Mouse (Mus musculus): ENCODE measurements around the gene Vtcn1. TPM values are rescaled to one million over a fixed set of nuclear protein-coding genes. Genes with fewer than 3 reads are reported as not detected.

Gene Vtcn1
- polyA plus RNA-seq (2015; fragmentation: Nextera tagmentation; extraction: Ambion mirVana): 0.08 and 0.18 TPM in 2 replicates

- H3K4me1 ChIP-seq (replicated peaks; ENCODE audit: control insufficient read depth, insufficient read depth, low read length): no peaks in the 10 kb centered on the region
- no peak within 1 kb of the TSS for H3K4me2 ChIP-seq (replicated peaks; ENCODE audit: low read depth)
- H3K9ac ChIP-seq (ENCODE audit: low read depth, low read length): no peak within 1 kb of the TSS
- no peak within 1 kb of the TSS for H3K27ac ChIP-seq (ENCODE audit: low read depth, low read length)
- H3K9me3 ChIP-seq (ENCODE audit: control insufficient read depth): no peaks in the 10 kb centered on the region
- WGBS: 30% methylated on average over 6 of the region's 6 CpGs
- H3K36me3 ChIP-seq (ENCODE audit: control insufficient read depth, insufficient read depth): no peaks in the 10 kb centered on the region
- no peaks in the 10 kb centered on the region for H3K27me3 ChIP-seq (replicated peaks; ENCODE audit: control insufficient read depth, insufficient read depth, low read length)
- no peak within 1 kb of the TSS for H3K4me3 ChIP-seq (ENCODE audit: low read depth, low read length)
- TF ChIP-seq CTCF (IDR thresholded peaks at IDR 0.05; ENCODE audit: low read depth): no peak
- ATAC-seq: no peak
These were observed at the start of gene Vtcn1 for GRCm38 (mm10) chr3:100825225-100825965. Gene Vtcn1, plus strand, starts transcription at chr3:100825459.

- no peaks in the 10 kb centered on the region for H3K4me1 ChIP-seq (replicated peaks; ENCODE audit: control insufficient read depth, insufficient read depth, low read length)
- WGBS: 87% methylated on average over 6 of the region's 6 CpGs
- H3K4me2 ChIP-seq (replicated peaks; ENCODE audit: low read depth): no peak overlapping the region
- H3K9ac ChIP-seq (ENCODE audit: low read depth, low read length): no peak overlapping the region
- no peak for TF ChIP-seq CTCF (IDR thresholded peaks at IDR 0.05; ENCODE audit: low read depth)
- H3K27ac ChIP-seq (ENCODE audit: low read depth, low read length): no peak overlapping the region
- H3K27me3 ChIP-seq (replicated peaks; ENCODE audit: control insufficient read depth, insufficient read depth, low read length): no peaks in the 10 kb centered on the region
- no peak for ATAC-seq
- H3K4me3 ChIP-seq (ENCODE audit: low read depth, low read length): no peak overlapping the region
- H3K36me3 ChIP-seq (ENCODE audit: control insufficient read depth, insufficient read depth): no peaks in the 10 kb centered on the region
- no peaks in the 10 kb centered on the region for H3K9me3 ChIP-seq (ENCODE audit: control insufficient read depth)
These were observed 48.3 kb upstream of the Vtcn1 start for GRCm38 (mm10) chr3:100776967-100777366.

GRCm38 (mm10) chr3:100777568-100777967 lies 47.7 kb upstream of the Vtcn1 start:
- Histone ChIP-seq H3K4me2 (replicated peaks; ENCODE audit: low read depth) (no peak overlapping the region), H3K9ac (ENCODE audit: low read depth, low read length) (no peak overlapping the region), H3K27ac (ENCODE audit: low read depth, low read length) (no peak overlapping the region), H3K36me3 (ENCODE audit: control insufficient read depth, insufficient read depth) (no peaks in the 10 kb centered on the region), H3K9me3 (ENCODE audit: control insufficient read depth) (no peaks in the 10 kb centered on the region), H3K4me3 (ENCODE audit: low read depth, low read length) (no peak overlapping the region), H3K27me3 (replicated peaks; ENCODE audit: control insufficient read depth, insufficient read depth, low read length) (no peaks in the 10 kb centered on the region), H3K4me1 (replicated peaks; ENCODE audit: control insufficient read depth, insufficient read depth, low read length) (no peaks in the 10 kb centered on the region)
- WGBS: 86% methylated on average over 4 of the region's 4 CpGs
- TF ChIP-seq CTCF (IDR thresholded peaks at IDR 0.05; ENCODE audit: low read depth): no peak
- no peak for ATAC-seq

- ATAC-seq: no peak
- no peak overlapping the region for H3K4me2 ChIP-seq (replicated peaks; ENCODE audit: low read depth)
- no peaks in the 10 kb centered on the region for H3K27me3 ChIP-seq (replicated peaks; ENCODE audit: control insufficient read depth, insufficient read depth, low read length)
- TF ChIP-seq CTCF (IDR thresholded peaks at IDR 0.05; ENCODE audit: low read depth): no peak
- H3K4me3 ChIP-seq (ENCODE audit: low read depth, low read length): no peak overlapping the region
- H3K9ac ChIP-seq (ENCODE audit: low read depth, low read length): no peak overlapping the region
- H3K4me1 ChIP-seq (replicated peaks; ENCODE audit: control insufficient read depth, insufficient read depth, low read length): no peaks in the 10 kb centered on the region
- WGBS: 60% methylated on average over 2 of the region's 2 CpGs
- no peaks in the 10 kb centered on the region for H3K9me3 ChIP-seq (ENCODE audit: control insufficient read depth)
- no peaks in the 10 kb centered on the region for H3K36me3 ChIP-seq (ENCODE audit: control insufficient read depth, insufficient read depth)
- no peak overlapping the region for H3K27ac ChIP-seq (ENCODE audit: low read depth, low read length)
These were observed 39.2 kb upstream of the Vtcn1 start for GRCm38 (mm10) chr3:100786076-100786475.

DNA sequence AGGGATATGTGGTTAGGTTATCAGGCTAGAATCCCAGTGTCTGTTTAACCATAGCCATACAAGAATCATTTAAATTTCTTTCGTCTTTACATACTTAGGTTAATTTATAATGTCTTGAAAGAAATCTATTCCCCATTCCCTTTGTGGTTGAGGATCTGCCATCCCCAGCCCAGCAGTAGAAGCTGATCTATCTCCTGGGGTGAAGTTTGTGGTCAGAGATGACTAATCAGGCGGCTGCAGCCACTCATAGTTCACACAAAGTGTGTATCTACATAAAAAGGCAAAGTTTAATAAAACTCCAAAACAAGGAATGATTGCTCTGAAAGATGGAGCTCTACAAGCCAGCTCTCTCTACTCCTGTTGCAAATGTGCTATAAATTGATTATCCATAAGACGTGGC lies 33.6 kb upstream of the Vtcn1 start:
- TF ChIP-seq CTCF (IDR thresholded peaks at IDR 0.05; ENCODE audit: low read depth): no peak
- 85% methylated on average over 3 of the region's 3 CpGs for WGBS

DNA sequence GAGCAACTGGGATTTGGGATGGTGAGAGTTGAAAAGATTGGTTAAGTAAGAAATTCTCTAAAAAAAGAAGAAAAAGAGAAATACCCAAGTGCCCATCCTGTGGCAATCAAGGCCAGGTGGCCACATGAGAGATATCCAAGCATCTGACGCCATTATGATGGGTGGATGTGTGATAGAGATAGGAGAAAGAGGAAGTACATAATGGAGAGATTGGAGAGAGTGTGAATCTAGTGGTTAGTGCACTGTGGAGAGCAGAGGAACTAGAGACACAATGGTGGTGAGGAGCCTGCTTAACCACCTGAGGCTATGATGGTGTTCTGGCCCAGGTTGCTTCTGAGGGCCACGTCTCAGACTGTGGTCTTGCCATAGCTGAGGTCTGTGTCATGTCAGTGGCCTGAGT lies 31.9 kb upstream of the Vtcn1 start:
- Histone ChIP-seq H3K4me3 (ENCODE audit: low read depth, low read length) (no peak overlapping the region), H3K36me3 (ENCODE audit: control insufficient read depth, insufficient read depth) (no peaks in the 10 kb centered on the region), H3K9ac (ENCODE audit: low read depth, low read length) (no peak overlapping the region), H3K4me1 (replicated peaks; ENCODE audit: control insufficient read depth, insufficient read depth, low read length) (no peaks in the 10 kb centered on the region), H3K9me3 (ENCODE audit: control insufficient read depth) (no peaks in the 10 kb centered on the region), H3K4me2 (replicated peaks; ENCODE audit: low read depth) (no peak overlapping the region), H3K27me3 (replicated peaks; ENCODE audit: control insufficient read depth, insufficient read depth, low read length) (no peaks in the 10 kb centered on the region), H3K27ac (ENCODE audit: low read depth, low read length) (no peak overlapping the region)
- TF ChIP-seq CTCF (IDR thresholded peaks at IDR 0.05; ENCODE audit: low read depth): no peak
- no peak for ATAC-seq
- WGBS: 83% methylated on average over 2 of the region's 2 CpGs

More for the DNA sequence above, 33.6 kb upstream of the Vtcn1 start:
- no peak overlapping the region for H3K27ac ChIP-seq (ENCODE audit: low read depth, low read length)
- no peaks in the 10 kb centered on the region for H3K27me3 ChIP-seq (replicated peaks; ENCODE audit: control insufficient read depth, insufficient read depth, low read length)
- no peaks in the 10 kb centered on the region for H3K9me3 ChIP-seq (ENCODE audit: control insufficient read depth)
- H3K9ac ChIP-seq (ENCODE audit: low read depth, low read length): no peak overlapping the region
- H3K4me2 ChIP-seq (replicated peaks; ENCODE audit: low read depth): no peak overlapping the region
- no peak overlapping the region for H3K4me3 ChIP-seq (ENCODE audit: low read depth, low read length)
- H3K36me3 ChIP-seq (ENCODE audit: control insufficient read depth, insufficient read depth): no peaks in the 10 kb centered on the region
- no peaks in the 10 kb centered on the region for H3K4me1 ChIP-seq (replicated peaks; ENCODE audit: control insufficient read depth, insufficient read depth, low read length)
- no peak for ATAC-seq
